Mouse (Mus musculus): ENCODE results near the gene Selenoo. TPM values are rescaled to one million over a fixed set of nuclear protein-coding genes. Genes with fewer than 3 reads are reported as not detected.
A peak's percentile ranks its signal among the peaks of the same experiment; 100 is the strongest.

The Selenoo gene
- total RNA-seq, 1 experiment from 2014 or later, result 18.0 TPM

DNA sequence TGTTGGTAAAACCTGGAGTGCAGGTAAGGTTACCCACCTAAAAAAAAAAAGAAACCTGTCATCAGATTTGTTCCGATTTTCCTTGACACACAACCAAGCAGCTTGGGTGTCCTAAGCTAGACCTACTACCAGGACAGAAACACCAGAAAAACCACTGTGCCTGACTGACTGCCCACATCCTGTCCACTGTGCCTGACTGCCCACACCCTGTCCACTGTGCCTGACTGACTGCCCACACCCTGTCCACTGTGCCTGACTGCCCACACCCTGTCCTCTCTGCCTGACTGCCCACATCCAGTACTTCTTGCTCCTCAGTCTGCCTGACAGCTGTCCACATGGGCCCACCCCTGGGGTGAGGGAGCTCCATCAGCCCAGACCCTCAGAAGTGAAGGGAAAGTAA, 18.1 kb downstream of the Selenoo start:
- ATAC-seq (replicated peaks in 1 of 2; ENCODE audit: insufficient read depth in 1 of 2, low FRiP score in 2 of 2, low TSS enrichment in 1 of 2, low read depth in 1 of 2, poor library complexity in 2 of 2, severe bottlenecking in 2 of 2), result no peak

DNA sequence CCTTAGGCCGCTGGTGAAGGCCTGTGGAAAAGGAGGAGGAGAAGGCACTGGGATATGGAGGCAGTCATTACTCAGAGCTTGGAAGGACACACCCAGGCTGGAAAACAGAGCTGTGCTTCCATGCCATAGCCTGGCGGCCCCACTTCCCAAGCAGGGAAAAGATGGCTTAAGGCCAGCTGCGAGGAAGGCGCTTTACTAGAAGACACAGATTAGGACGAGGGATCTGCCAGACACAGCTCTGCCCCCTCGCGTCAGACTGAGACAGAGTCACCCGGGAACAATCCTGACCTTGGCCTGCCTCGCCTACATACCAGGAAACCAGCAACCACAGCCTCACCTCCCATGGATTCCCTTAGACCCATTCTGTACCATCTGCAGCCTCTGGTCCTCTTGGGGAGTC, 21.3 kb downstream of the Selenoo start:
- no peak for ATAC-seq (replicated peaks in 1 of 2; ENCODE audit: insufficient read depth in 1 of 2, low FRiP score in 2 of 2, low TSS enrichment in 1 of 2, low read depth in 1 of 2, poor library complexity in 2 of 2, severe bottlenecking in 2 of 2)

DNA sequence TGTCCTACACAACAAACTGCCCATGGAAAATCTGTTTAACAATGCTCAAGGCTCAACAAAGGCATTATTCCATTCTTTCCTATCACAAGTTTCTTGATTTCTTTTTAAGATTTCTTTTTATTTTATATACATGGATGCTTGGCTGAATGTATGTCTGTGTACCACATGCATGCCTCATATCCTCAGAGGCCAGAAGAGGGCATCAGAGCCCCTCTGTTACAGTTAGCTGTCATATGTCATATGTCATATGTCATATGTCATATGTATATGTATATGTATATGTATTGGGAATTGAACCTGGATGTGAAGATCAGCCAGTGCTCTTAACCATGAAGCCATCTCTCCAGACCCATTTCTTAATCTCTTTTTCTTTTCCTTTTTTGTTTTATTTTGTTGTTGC, 29.1 kb downstream of the Selenoo start:
- no peak for ATAC-seq (replicated peaks in 1 of 2; ENCODE audit: insufficient read depth in 1 of 2, low FRiP score in 2 of 2, low TSS enrichment in 1 of 2, low read depth in 1 of 2, poor library complexity in 2 of 2, severe bottlenecking in 2 of 2)

DNA sequence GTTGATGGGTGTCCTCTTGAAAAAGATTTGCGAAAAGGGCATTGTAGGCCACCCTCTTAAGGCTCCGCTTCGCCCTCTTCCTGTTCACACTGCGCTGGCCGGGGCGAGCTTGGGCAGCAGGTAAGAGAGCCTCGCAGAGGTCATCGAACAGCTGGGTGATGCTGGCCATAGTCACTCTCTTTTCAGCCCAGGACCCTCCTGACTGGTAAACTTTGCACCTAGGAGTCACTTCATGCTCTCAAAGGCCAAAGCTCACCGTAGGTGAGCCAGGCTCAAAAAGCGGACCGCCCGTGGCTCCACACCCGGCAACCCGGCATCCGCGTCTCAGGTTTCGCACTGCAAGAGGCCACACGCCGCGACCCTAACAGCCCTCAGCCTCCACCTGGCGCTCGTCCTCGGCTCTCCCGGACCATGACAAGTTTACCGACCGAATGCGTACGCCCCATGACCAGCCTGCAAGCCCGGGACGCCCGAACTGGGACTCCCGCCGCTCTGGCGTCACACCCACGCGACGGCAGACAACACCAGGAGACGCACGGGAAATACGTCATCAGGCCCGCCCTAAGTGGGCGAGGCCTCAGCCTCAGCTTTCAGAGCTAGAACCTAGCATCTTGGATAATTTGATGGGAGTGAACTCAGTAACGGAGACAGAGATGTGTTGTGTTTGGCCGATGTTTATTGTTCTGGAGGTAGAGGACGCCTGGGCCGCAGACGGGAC, 33.9 kb downstream of the Selenoo start, which contains the start of gene Tubgcp6:
Gene Tubgcp6 (minus strand): TSS at position 464 of the 718 bp plus-strand sequence.
- peak; percentile 88 to 93 for ATAC-seq (replicated peaks in 1 of 2; ENCODE audit: insufficient read depth in 1 of 2, low FRiP score in 2 of 2, low TSS enrichment in 1 of 2, low read depth in 1 of 2, poor library complexity in 2 of 2, severe bottlenecking in 2 of 2)

DNA sequence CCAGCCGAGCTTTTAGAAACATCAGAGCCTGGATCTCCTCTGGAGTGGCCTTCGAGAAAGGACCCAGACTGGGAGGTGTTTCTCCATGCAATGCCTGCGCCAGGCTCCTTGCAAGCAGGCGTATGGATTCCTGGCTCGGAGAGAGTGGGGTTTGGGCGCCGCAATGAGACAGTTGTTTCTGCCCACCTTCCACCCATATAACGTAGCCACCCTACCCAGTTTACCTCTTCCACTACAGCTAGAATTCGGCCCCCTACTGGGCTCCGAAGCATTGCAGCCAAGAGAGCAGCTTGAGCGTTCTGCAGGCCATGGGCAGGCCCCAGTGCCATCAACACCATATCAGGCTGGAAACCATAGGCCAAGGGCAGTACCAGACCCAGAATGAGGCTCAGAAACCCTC, 34.7 kb downstream of the Selenoo start:
- ATAC-seq (replicated peaks in 1 of 2; ENCODE audit: insufficient read depth in 1 of 2, low FRiP score in 2 of 2, low TSS enrichment in 1 of 2, low read depth in 1 of 2, poor library complexity in 2 of 2, severe bottlenecking in 2 of 2), result no peak

DNA sequence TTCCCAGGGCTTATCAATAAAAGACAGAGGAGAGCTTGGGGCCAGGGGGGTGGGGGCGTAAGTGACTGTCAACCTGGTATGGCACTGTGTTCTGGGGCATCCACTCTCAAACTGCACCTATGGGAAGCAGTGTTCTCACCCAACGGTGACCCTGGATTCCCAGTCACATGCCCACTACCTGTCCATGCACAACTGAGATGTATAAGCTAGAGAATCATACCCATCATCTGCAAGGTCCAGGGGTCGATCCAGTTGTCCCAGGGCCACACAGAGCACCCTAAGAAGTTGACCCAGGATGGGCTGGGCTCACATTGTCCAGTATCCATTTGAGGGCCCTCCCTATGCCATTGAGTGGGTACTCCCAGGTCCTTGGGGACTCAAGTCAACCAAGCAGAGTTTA, 35.4 kb downstream of the Selenoo start:
- ATAC-seq (replicated peaks in 1 of 2; ENCODE audit: insufficient read depth in 1 of 2, low FRiP score in 2 of 2, low TSS enrichment in 1 of 2, low read depth in 1 of 2, poor library complexity in 2 of 2, severe bottlenecking in 2 of 2), result no peak

DNA sequence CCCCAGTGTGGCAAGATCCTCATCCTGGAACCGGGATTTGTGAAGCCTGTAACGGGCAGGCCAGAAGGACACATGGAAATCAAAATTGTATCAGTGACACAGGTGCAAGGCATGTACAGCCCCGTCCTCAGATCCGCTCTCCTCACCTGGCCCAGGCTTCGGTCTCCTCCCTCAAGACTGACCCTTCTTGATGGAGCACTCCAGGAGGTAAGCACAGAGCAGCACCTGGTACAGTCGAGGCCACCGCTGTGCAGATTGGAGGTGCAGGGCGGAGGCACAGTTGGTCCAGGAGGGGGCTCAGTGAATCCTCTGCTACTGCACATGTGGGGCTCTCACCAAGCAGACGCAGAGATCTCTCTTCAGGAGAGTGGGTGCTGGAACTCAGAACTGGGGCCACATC, 36.5 kb downstream of the Selenoo start:
- no peak for ATAC-seq (replicated peaks in 1 of 2; ENCODE audit: insufficient read depth in 1 of 2, low FRiP score in 2 of 2, low TSS enrichment in 1 of 2, low read depth in 1 of 2, poor library complexity in 2 of 2, severe bottlenecking in 2 of 2)

DNA sequence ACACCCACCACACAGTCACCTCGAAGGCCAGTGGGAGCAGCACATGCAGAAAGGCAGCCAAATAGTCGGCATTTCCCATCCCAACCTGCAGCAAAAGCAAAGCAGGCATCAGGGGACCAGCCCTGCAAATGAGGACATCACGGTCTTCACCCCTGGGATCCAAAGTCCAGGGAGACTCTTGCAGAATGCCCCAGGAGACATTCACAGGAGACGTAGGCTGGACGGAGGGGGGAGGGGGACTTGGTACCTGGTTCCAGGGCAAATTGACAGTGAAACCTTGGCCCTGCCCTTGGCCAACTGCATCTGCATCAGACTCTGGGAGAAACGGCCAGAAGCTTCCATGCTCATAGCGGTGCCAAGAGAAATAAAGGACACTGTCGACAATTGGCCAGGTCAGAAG, 37.7 kb downstream of the Selenoo start:
- ATAC-seq (replicated peaks in 1 of 2; ENCODE audit: insufficient read depth in 1 of 2, low FRiP score in 2 of 2, low TSS enrichment in 1 of 2, low read depth in 1 of 2, poor library complexity in 2 of 2, severe bottlenecking in 2 of 2), result no peak

DNA sequence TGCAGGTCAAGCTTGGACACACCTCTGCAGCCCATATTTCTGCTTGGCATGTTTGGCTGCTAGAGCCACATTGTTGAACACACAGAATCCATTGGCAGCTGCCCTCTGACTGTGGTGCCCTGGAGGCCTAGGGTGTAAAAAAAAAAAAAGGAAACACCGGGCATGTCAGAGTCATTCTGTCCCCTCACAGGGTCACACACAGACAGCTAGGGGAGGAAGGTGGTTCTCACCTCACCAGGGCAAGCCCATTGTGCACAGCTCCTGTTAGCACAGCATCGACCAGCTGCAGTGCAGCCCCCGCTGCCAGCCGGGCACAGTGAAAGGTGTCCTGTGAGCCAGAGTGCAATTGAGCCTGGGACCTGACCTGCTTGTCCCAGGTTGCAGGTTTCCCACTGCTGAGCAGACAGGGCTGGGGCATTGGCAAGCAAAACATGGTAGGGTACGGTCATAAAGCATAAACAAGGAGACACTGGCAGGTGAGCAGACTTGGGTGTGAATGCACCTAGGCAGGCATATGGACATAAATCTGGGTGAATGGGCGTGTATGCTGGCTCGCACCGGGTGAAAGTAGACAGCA, 38.6 kb downstream of the Selenoo start:
- no peak for ATAC-seq (replicated peaks in 1 of 2; ENCODE audit: insufficient read depth in 1 of 2, low FRiP score in 2 of 2, low TSS enrichment in 1 of 2, low read depth in 1 of 2, poor library complexity in 2 of 2, severe bottlenecking in 2 of 2)

DNA sequence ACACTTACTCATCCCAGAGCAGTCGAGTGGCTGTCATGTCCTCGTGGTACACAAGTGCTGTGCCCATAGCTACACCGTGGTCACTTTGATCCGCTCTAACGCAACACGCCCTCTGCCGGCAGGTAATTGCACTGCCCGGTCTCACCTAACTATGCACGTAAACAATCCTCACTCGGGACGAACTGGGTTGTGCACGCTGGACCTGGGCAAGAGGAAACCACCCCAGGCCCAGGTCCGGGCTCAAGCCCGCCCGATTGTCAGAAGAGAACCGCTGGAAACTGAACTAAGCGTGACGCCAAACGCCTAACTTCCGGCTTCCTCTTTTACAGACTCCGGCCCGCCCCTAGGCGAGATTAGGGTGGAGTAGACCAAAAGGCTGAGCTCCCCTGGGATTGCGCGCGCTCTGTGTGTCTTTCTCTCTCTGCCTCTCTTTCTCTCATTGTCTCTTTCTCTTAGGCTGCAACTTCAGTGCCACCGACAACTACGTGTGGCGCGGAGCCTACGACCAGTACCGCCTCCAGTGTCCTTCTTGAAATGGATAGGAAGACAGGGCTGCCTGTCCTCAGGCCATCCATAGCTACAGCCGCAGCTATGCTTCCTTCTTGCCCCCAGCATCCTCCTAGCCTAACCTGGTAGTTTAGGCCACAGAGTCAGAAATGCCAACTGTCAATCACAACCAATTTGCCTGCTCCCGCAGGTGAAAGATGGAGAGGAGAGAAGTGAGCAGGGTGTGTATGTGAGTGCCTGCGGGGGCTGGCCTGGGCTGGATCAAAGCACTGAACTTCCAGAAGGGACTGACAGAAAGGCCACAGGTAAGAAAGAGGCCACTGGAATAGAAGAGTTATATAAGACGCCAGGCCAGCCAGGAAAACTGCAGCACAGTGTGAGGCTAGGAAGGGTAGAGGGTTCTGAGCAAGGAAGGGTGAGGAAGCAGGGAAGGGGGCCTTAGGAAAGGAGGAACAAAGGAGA, 39.8 kb downstream of the Selenoo start, which contains the start of gene Hdac10:
Gene Hdac10 (minus strand): TSS at position 319 of the 969 bp plus-strand sequence.
- ATAC-seq (replicated peaks in 1 of 2; ENCODE audit: insufficient read depth in 1 of 2, low FRiP score in 2 of 2, low TSS enrichment in 1 of 2, low read depth in 1 of 2, poor library complexity in 2 of 2, severe bottlenecking in 2 of 2), result peak; percentile 55 to 73

DNA sequence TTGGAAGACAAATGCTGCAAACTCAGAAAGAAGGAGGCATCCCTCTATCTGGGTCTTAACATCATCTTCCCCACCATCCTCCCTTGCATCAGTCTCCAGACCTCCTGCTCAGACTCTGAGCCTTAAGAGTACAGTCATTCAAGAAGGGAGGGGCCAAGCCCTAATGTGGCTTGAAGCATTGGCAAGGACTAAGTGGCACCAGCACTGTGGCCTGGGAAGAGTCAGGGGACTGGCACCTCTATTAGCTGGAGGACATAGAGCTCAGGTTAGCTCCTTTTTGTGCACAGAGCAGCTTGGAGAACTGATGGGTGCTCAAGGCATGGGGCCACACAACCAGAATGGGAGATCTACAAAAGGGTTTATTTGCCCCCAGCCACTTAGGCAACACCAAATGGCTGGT, 41.4 kb downstream of the Selenoo start:
- no peak for ATAC-seq (replicated peaks in 1 of 2; ENCODE audit: insufficient read depth in 1 of 2, low FRiP score in 2 of 2, low TSS enrichment in 1 of 2, low read depth in 1 of 2, poor library complexity in 2 of 2, severe bottlenecking in 2 of 2)

DNA sequence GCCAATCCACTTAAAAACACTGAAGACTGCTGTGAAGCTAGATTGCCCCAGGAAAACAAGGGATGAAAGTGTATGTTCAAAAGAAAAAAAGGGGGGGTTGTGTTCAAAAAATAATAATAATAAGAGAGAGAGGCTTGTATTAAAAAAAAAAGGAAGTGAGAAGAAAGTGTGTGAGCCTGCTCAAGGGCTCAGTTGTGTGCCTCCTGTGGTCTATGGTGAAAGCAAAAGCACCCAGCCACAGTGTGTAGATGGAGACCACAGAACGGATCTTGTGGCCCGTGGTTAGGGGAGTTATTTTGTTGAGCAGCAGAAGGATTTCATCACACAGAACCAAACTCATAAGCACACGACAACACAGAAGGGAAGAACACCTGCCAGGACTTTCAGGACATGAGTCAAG, 42.4 kb downstream of the Selenoo start:
- peak; percentile 85 to 87 for ATAC-seq (replicated peaks in 1 of 2; ENCODE audit: insufficient read depth in 1 of 2, low FRiP score in 2 of 2, low TSS enrichment in 1 of 2, low read depth in 1 of 2, poor library complexity in 2 of 2, severe bottlenecking in 2 of 2)

DNA sequence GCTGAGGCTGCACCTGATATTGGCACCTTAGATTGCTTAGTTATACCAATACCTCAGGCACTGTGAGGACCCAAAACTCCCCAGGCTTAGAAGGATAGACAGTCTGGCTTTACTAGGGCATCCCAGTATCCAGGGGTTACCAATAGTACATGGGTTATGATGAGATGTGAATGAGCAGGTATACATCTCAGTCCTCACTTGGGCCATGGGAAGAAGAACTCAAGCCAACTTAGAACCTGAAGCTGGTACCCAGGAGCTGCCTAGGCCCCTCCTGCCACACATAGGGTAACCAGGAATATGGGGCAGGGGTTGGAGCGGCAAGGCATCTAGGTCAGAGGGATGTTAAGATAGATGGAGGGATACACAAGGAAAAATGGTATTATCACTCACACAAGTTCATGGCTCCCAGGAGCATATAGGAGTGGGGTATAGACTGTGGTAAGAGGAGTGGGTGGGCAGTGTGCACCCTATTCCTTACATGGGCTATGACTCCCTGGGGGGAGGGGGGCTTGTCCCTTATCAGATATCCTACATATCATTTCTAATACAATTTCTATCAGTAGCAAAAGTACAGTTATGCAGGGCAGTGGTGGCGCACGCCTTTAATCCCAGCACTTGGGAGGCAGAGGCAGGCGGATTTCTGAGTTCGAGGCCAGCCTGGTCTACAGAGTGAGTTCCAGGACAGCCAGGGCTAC, 47.7 kb downstream of the Selenoo start:
- ATAC-seq (replicated peaks in 1 of 2; ENCODE audit: insufficient read depth in 1 of 2, low FRiP score in 2 of 2, low TSS enrichment in 1 of 2, low read depth in 1 of 2, poor library complexity in 2 of 2, severe bottlenecking in 2 of 2), result no peak

DNA sequence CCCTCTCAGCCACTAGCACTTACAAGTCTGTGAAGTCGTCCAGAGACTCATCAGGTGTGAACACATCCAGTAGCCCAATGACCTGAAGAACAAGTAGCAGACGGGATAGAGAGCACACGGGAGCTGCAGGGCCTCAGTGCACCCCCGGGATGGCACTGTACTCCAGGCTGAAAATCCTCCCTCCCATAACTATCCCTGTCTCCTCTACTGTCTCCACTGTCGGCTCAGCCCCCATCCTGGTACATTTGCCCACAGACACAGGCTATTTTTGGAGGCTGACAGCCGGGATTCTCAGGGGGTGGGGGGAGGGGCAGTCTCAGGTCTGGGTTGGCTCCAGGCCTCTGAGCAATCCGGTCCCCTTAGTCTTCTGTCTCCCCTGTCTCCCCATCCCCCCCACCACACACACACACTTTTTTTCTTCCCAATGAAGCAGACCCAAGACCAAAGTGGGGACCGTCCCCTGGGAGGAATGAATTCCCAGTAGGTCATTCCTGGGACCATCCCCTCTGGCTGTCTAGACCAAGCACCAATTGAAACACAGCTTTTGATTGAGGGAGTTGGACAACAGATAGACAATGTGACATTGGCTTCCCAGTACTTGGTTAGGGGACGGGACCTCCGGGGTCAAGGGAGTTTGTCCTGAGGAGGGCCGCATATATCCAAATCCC, 48.6 kb downstream of the Selenoo start:
- no peak for ATAC-seq (replicated peaks in 1 of 2; ENCODE audit: insufficient read depth in 1 of 2, low FRiP score in 2 of 2, low TSS enrichment in 1 of 2, low read depth in 1 of 2, poor library complexity in 2 of 2, severe bottlenecking in 2 of 2)

DNA sequence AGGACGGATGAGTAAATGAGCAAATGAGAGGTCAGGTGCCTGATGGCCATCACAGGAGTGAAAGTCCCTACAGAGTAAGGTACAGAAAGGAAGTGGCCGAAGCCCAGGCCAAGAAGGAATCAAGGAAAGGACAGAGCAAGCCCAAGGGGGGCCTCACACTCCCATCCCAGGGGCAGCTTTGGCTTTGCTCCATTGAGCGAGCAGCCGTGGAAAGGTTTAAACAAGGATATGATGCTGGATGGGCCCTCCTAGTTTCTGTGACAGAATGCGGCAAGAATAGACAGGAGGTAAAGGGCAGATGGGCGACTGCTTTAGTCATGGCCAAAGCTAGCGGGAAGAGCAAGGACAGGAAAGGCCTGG, 49.1 kb downstream of the Selenoo start:
- ATAC-seq (replicated peaks in 1 of 2; ENCODE audit: insufficient read depth in 1 of 2, low FRiP score in 2 of 2, low TSS enrichment in 1 of 2, low read depth in 1 of 2, poor library complexity in 2 of 2, severe bottlenecking in 2 of 2), result no peak

DNA sequence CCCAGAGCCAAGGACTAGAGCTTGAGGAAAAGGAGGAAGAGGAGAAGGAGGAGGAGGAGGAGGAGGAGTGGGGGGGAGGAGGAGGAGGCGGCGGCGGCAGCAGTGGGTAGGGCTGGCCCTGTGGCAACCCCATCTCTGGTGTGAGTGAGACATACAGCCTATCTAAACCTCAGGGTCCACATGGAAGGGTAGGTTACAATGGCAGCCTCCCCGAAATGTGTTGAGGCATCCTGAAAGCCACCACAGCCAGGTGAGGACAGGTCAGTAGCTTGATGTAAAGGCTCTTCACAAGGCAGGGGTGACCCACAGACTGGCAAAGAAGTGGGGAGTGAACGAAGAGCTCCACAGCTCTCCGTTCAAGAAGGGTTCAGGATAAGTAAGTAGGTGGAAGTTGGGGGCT, 49.6 kb downstream of the Selenoo start:
- ATAC-seq (replicated peaks in 1 of 2; ENCODE audit: insufficient read depth in 1 of 2, low FRiP score in 2 of 2, low TSS enrichment in 1 of 2, low read depth in 1 of 2, poor library complexity in 2 of 2, severe bottlenecking in 2 of 2), result no peak

DNA sequence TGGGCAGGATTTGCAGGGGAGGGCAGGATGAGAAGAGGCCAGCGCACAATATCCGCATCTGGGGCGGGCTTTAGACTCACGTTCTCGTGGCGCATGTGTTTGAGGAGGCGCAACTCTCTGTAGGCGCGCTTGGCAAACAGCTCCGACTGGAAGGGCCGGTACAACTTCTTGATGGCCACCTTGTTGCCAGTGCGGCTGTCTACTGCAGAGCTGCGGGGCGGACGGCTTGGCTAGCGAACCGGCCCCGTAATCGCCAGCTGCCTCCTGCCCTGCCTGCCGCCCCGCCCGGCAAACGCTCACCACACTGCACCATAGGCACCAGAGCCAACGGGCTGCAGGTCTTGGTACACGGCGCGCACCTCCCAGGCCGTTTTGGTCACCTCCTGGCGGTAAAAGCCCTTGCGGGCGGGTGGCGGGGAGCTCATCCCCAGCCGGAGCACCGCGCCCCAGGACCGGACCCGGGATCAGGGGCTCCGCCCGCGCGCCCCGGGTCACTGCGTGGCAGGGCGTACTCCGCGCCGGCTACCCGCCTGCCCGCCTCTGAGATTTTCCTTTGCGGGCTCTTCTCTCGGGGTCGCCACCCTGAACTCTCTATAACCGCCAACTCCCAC, 51.3 kb downstream of the Selenoo start:
- ATAC-seq (replicated peaks in 1 of 2; ENCODE audit: insufficient read depth in 1 of 2, low FRiP score in 2 of 2, low TSS enrichment in 1 of 2, low read depth in 1 of 2, poor library complexity in 2 of 2, severe bottlenecking in 2 of 2), result peak in 1 of 2 experiments; percentile 22; a peak in 1 of 4 replicates

Measured in hematopoietic stem cell, adult 5-6 weeks (primary cell).